In the genomic region with DNA sequence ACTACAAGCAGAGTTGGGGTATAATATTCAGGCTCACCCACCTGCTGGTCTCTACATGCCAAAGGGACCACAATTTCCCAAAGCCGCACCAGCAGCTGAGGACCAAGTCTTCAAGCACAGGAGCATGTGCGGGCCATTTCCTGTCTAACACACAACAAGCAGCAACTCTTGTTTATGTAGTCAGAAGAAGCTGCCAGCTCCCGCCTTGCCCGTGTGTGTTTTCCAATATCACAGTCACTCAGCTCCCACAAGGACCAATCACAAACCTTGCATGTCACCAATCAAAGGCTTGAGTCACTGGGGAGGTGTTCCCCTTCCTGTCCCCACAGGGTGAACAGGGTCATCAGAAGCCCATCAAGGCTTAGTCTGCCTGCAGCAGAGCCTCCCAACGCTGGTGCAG, we compare ENCODE assay signal across 18 mouse cellular contexts.
"Had no signal": no experiment of that assay in that cellular context is flagged by ENCODE, and none has a peak within 500 bp of the region (broad histone marks: within the 10 kb centered on the region; RNA-seq: fewer than 3 reads in every experiment).

No protein-coding gene starts in this region.

- H3K4me1 ChIP-seq: lung, embryonic 15.5 days; neural tube, embryonic 13.5 days; neural tube, embryonic 15.5 days had no signal

- H3K36me3 ChIP-seq: liver, embryonic 12.5 days; lung, embryonic 15.5 days; midbrain, embryonic 10.5 days; midbrain, embryonic 12.5 days; neural tube, embryonic 13.5 days; neural tube, embryonic 15.5 days had no signal

- H3K27ac ChIP-seq: liver, embryonic 12.5 days; liver, embryonic 14.5 days; lung, embryonic 15.5 days; midbrain, embryonic 10.5 days; midbrain, embryonic 12.5 days; neural tube, embryonic 13.5 days; neural tube, embryonic 15.5 days had no signal

- H3K4me3 ChIP-seq: liver, embryonic 12.5 days; lung, embryonic 15.5 days; midbrain, embryonic 10.5 days; midbrain, embryonic 12.5 days; myocyte; neural tube, embryonic 13.5 days; neural tube, embryonic 15.5 days had no signal

- H3K4me2 ChIP-seq: liver, embryonic 12.5 days; lung, embryonic 15.5 days; midbrain, embryonic 12.5 days; neural tube, embryonic 13.5 days; neural tube, embryonic 15.5 days had no signal

- ATAC-seq: liver, embryonic 12.5 days; lung, postnatal 0 days; midbrain, embryonic 16.5 days had no signal

- H3K9me3 ChIP-seq: liver, embryonic 12.5 days; lung, embryonic 15.5 days; midbrain, embryonic 10.5 days; midbrain, embryonic 12.5 days; neural tube, embryonic 13.5 days; neural tube, embryonic 15.5 days had no signal

- DNase-seq: lung, postnatal 36 days; midbrain, embryonic 14.5 days; right cerebral cortex, postnatal 25 days; right cerebral cortex, postnatal 4 days; spleen, adult 18-20 months; thymus, adult 18-20 months; thymus, postnatal 14 days; thymus, postnatal 36 days had no signal

- H3K9ac ChIP-seq: liver, embryonic 12.5 days; liver, embryonic 14.5 days; lung, embryonic 15.5 days; midbrain, embryonic 12.5 days; neural tube, embryonic 13.5 days; neural tube, embryonic 15.5 days had no signal

- H3K27me3 ChIP-seq: lung, embryonic 15.5 days; neural tube, embryonic 13.5 days; neural tube, embryonic 15.5 days had no signal
